Mouse (Mus musculus): ENCODE measurements at regions not wholly inside any gene's neighbourhood (a gene's known extent, or its start where the extent isn't known, plus 50 kb on each side); places are given as distances from the start of the nearest gene placed in this dataset.

DNA sequence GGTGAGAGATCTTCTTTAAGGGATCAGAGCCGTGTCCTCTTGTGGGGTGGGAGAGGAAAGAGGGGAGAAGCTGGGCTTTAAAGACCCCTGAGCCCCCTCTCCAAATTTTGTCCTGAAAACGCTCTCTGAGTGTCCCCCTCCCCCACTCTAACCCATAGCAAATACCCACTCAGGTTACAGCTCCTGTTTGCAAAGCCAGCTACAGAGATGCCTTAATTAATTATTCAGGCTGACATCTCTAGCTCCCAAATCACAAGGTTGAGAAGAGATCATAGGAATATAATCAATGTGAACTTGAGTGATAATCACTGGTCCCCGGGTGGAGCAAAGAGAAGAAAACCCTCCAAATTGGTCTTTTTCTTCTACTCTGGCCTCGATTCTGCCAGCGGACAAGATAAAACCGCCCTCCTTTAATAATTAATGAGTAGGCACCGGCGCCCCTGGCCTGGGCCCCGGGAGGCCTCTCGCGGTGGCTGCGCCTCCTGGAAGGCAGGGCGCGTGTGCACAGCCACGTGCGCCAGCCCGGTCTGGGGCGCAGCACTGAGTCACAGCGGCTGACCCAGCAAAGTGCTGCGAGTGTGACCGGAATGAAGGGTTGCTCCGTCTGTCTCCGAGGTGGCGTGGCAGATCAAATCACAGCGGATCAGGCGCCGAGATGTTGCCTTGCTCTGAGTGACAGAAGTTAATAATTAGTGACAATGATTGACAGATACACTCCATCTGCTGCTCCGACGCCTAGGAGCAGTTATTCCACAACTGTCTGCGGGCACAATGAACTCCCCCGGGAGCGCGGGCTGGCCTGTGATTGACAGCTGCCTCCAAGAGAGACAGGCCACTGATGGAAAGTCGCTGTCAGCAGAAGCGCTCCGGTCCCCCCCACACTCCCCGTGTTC, 72.7 kb upstream of the 4930535I16Rik start:
- peak; percentile 56 for DNase-seq (ENCODE audit: low read depth, low spot score)
